Mouse (Mus musculus) ES-Bruce4 (cell line): ENCODE measurements around the gene Nf1. TPM values are rescaled to one million over a fixed set of nuclear protein-coding genes. Genes with fewer than 3 reads are reported as not detected.

ENCODE experiments used
- H3K27ac ChIP-seq: 2 replicates; pipeline ENCODE4 v1.5.1; 2012; ENCODE audit warnings: low read length, inconsistent platforms; ENCODE audit not compliant: insufficient read depth
- H3K27me3 ChIP-seq: 2 replicates; pipeline ENCODE4 v1.6.1; 2012; ENCODE audit warnings: mild to moderate bottlenecking, low read length, inconsistent platforms; ENCODE audit not compliant: control insufficient read depth, poor library complexity, insufficient read depth, severe bottlenecking
- H3K36me3 ChIP-seq: 2 replicates; pipeline ENCODE4 v1.6.1; 2012; ENCODE audit warnings: inconsistent platforms, mild to moderate bottlenecking, low read length, moderate library complexity; ENCODE audit not compliant: control insufficient read depth, poor library complexity, insufficient read depth, severe bottlenecking
- H3K4me1 ChIP-seq: one replicate; pipeline ENCODE4 v1.8.1; 2011; ENCODE audit warnings: low read length; ENCODE audit not compliant: control insufficient read depth, insufficient read depth
- H3K4me3 ChIP-seq: 2 replicates; pipeline ENCODE4 v1.5.1; 2011; ENCODE audit warnings: low read depth, mild to moderate bottlenecking, low read length
- H3K9ac ChIP-seq: 2 replicates; pipeline ENCODE4 v1.6.1; 2012; ENCODE audit warnings: low read depth, mild to moderate bottlenecking, inconsistent platforms; ENCODE audit not compliant: poor library complexity, severe bottlenecking
- H3K9me3 ChIP-seq: replicated peaks from 2 replicates; pipeline ENCODE4 v1.6.1; 2012; ENCODE audit warnings: mild to moderate bottlenecking, low read length, inconsistent platforms; ENCODE audit not compliant: control insufficient read depth, poor library complexity, insufficient read depth, severe bottlenecking
- CTCF ChIP-seq: IDR thresholded peaks from one replicate; pipeline ENCODE4 v1.8.1; 2011; ENCODE audit warnings: low read depth, low read length
- EP300 ChIP-seq: IDR thresholded peaks from 2 replicates; pipeline ENCODE4 v1.6.1; 2011; ENCODE audit warnings: low read depth, low read length; ENCODE audit not compliant: insufficient read depth
- POLR2A ChIP-seq: IDR thresholded peaks from one replicate; pipeline ENCODE4 v1.8.1; 2011; ENCODE audit warnings: low read length; ENCODE audit not compliant: insufficient read depth
- polyA plus RNA-seq: library from polyadenylated mRNA; stranded (reverse); fragments of >200 nt; gene quantifications from 2 replicates; pipeline ENCODE4 v1.2.4, GENCODE M21; 2011; ENCODE audit warnings: low read depth; ENCODE audit not compliant: missing spikeins, insufficient read depth, insufficient read length

The Nf1 gene
- polyA plus RNA-seq, 1 experiment = 39.6 TPM

- no peaks in the 10 kb centered on the region for H3K9me3 ChIP-seq
- no peak overlapping the region for H3K4me3 ChIP-seq
- TF ChIP-seq CTCF = no peak
- TF ChIP-seq POLR2A = no peak
- TF ChIP-seq EP300 = no peak
- no peak overlapping the region for H3K9ac ChIP-seq
- no peaks in the 10 kb centered on the region for H3K4me1 ChIP-seq
- H3K36me3 ChIP-seq = no peaks in the 10 kb centered on the region
- H3K27ac ChIP-seq = no peak overlapping the region
- H3K27me3 ChIP-seq = no peaks in the 10 kb centered on the region
Measured at GRCm38 (mm10) chr11:79535554-79535953, 196.1 kb downstream of the Nf1 start.

- no peaks in the 10 kb centered on the region for H3K36me3 ChIP-seq
Measured at GRCm38 (mm10) chr11:79536293-79536692, 196.8 kb downstream of the Nf1 start.

GRCm38 (mm10) chr11:79552622-79553021, 213.1 kb downstream of the Nf1 start:
- TF ChIP-seq EP300 (no peak), CTCF (no peak), POLR2A (no peak)
- H3K9me3 ChIP-seq = no peaks in the 10 kb centered on the region
- H3K36me3 ChIP-seq = peaks cover 2% of the 10 kb centered on the region; the same call in 1 of the 2 replicates
- H3K4me3 ChIP-seq = no peak overlapping the region
- H3K4me1 ChIP-seq = no peaks in the 10 kb centered on the region
- no peaks in the 10 kb centered on the region for H3K27me3 ChIP-seq
- H3K9ac ChIP-seq = no peak overlapping the region
- H3K27ac ChIP-seq = no peak overlapping the region

More at GRCm38 (mm10) chr11:79536293-79536692, 196.8 kb downstream of the Nf1 start:
- no peaks in the 10 kb centered on the region for H3K4me1 ChIP-seq
- no peak overlapping the region for H3K4me3 ChIP-seq
- no peak overlapping the region for H3K9ac ChIP-seq
- no peaks in the 10 kb centered on the region for H3K27me3 ChIP-seq
- no peaks in the 10 kb centered on the region for H3K9me3 ChIP-seq
- no peak overlapping the region for H3K27ac ChIP-seq
- TF ChIP-seq POLR2A (no peak), EP300 (no peak)

GRCm38 (mm10) chr11:79560536-79560935, 221.0 kb downstream of the Nf1 start:
- H3K27me3 ChIP-seq = no peaks in the 10 kb centered on the region
- no peaks in the 10 kb centered on the region for H3K4me1 ChIP-seq
- H3K9ac ChIP-seq = no peak overlapping the region
- no peak overlapping the region for H3K4me3 ChIP-seq
- H3K36me3 ChIP-seq = peaks cover 5% of the 10 kb centered on the region; the same call in 1 of the 2 replicates
- TF ChIP-seq POLR2A (no peak), CTCF (no peak), EP300 (no peak)
- H3K9me3 ChIP-seq = no peaks in the 10 kb centered on the region
- no peak overlapping the region for H3K27ac ChIP-seq

GRCm38 (mm10) chr11:79563493-79563892, 224.0 kb downstream of the Nf1 start:
- Histone ChIP-seq H3K27ac (no peak overlapping the region), H3K9ac (no peak overlapping the region), H3K9me3 (no peaks in the 10 kb centered on the region), H3K36me3 (peaks cover 8% of the 10 kb centered on the region; the same call in 1 of the 2 replicates), H3K4me3 (no peak overlapping the region), H3K4me1 (no peaks in the 10 kb centered on the region), H3K27me3 (no peaks in the 10 kb centered on the region)
- TF ChIP-seq POLR2A (no peak), CTCF (no peak), EP300 (no peak)

GRCm38 (mm10) chr11:79566947-79567346, 227.5 kb downstream of the Nf1 start:
- peak; percentile 2 for TF ChIP-seq CTCF
- no peak for TF ChIP-seq EP300
- H3K4me1 ChIP-seq = no peaks in the 10 kb centered on the region
- H3K27ac ChIP-seq = no peak overlapping the region
- H3K9me3 ChIP-seq = no peaks in the 10 kb centered on the region
- H3K4me3 ChIP-seq = no peak overlapping the region
- peaks cover 8% of the 10 kb centered on the region; the same call in 1 of the 2 replicates for H3K36me3 ChIP-seq
- no peak overlapping the region for H3K9ac ChIP-seq
- H3K27me3 ChIP-seq = no peaks in the 10 kb centered on the region
